Mouse (Mus musculus): ENCODE measurements at regions not wholly inside any gene's neighbourhood (a gene's known extent, or its start where the extent isn't known, plus 50 kb on each side); places are given as distances from the start of the nearest gene placed in this dataset.

DNA sequence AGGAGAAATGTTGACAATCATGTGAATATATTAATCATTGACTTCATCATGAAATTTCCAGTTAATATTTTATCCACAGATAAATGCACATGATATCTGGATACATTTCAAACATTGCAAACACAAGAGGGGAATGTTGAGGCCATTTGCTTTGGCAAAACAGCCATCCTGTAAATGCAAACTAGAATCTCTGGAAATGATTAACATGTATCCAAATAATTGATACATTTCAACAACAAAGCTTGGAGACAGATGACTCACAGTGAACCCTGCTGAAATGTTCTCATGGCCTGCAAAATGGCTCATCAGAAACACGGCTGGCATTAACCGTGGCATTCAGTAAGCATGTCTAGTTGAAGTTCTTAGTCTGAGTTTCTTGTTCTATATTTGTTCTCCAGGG, 382.3 kb downstream of the Rfpl4b start:
- no peak overlapping the region for H3K9ac ChIP-seq (ENCODE audit: low read length)
- TF ChIP-seq EP300 (optimal IDR thresholded peaks at IDR 0.05): no peak
- no peak for TF ChIP-seq CTCF (IDR thresholded peaks at IDR 0.05; ENCODE audit: low read depth)
- DNase-seq (ENCODE audit: low spot score) (no peak), ATAC-seq (ENCODE audit: low FRiP score, low TSS enrichment) (no peak)
- H3K27me3 ChIP-seq (ENCODE audit: control insufficient read depth, insufficient read depth, low read length): no peaks in the 10 kb centered on the region
- H3K27ac ChIP-seq (replicated peaks): no peak overlapping the region
- H3K36me3 ChIP-seq (ENCODE audit: control insufficient read depth, insufficient read depth, low read length): no peaks in the 10 kb centered on the region
- WGBS: 83% methylated on average over 2 of the region's 2 CpGs
- H3K4me1 ChIP-seq (replicated peaks; ENCODE audit: control insufficient read depth, insufficient read depth): no peaks in the 10 kb centered on the region
- no peak overlapping the region for H3K4me3 ChIP-seq (ENCODE audit: low read depth, low read length)
- no peak overlapping the region for H3K4me2 ChIP-seq (replicated peaks; ENCODE audit: low read depth)
- no peaks in the 10 kb centered on the region for H3K9me3 ChIP-seq (ENCODE audit: control insufficient read depth, low read length)

DNA sequence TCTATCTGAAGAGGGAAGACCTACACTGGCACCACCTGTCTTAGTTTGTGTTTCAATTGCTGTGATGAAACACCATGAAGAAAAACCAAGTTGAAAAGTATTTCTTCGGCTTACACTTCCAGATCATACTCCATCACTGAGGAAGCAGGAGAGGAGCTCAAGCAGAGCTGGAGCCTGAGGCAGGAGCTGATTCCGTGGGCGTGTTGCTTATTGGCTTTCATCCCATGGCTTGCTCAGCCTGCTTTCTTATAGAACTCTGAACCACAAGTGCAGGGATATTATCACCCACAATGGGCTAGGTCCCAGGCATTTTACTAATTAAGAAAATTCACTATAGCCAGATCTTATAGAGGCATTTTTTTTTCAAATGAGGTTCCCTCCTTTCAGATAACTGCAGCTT, 384.7 kb downstream of the Rfpl4b start:
- no peaks in the 10 kb centered on the region for H3K36me3 ChIP-seq (ENCODE audit: control insufficient read depth, insufficient read depth, low read length)
- TF ChIP-seq CTCF (IDR thresholded peaks at IDR 0.05; ENCODE audit: low read depth) (no peak), EP300 (optimal IDR thresholded peaks at IDR 0.05) (no peak)
- H3K4me1 ChIP-seq (replicated peaks; ENCODE audit: control insufficient read depth, insufficient read depth): no peaks in the 10 kb centered on the region
- H3K27me3 ChIP-seq (ENCODE audit: control insufficient read depth, insufficient read depth, low read length): no peaks in the 10 kb centered on the region
- H3K4me2 ChIP-seq (replicated peaks; ENCODE audit: low read depth): no peak overlapping the region
- no peak overlapping the region for H3K4me3 ChIP-seq (ENCODE audit: low read depth, low read length)
- ATAC-seq (ENCODE audit: low FRiP score, low TSS enrichment) (no peak), DNase-seq (ENCODE audit: low spot score) (no peak)
- H3K9me3 ChIP-seq (ENCODE audit: control insufficient read depth, low read length): no peaks in the 10 kb centered on the region
- WGBS: 77% methylated on average over 3 of the region's 3 CpGs
- H3K27ac ChIP-seq (replicated peaks): no peak overlapping the region
- no peak overlapping the region for H3K9ac ChIP-seq (ENCODE audit: low read length)

GRCm38 (mm10) chr10:38421541-38421940, 400.0 kb downstream of the Rfpl4b start:
- 85% methylated on average over 3 of the region's 3 CpGs for WGBS
- no peaks in the 10 kb centered on the region for H3K27me3 ChIP-seq (ENCODE audit: control insufficient read depth, insufficient read depth, low read length)
- H3K27ac ChIP-seq (replicated peaks): no peak overlapping the region
- H3K4me2 ChIP-seq (replicated peaks; ENCODE audit: low read depth): no peak overlapping the region
- no peak overlapping the region for H3K9ac ChIP-seq (ENCODE audit: low read length)
- ATAC-seq (ENCODE audit: low FRiP score, low TSS enrichment) (no peak), DNase-seq (ENCODE audit: low spot score) (no peak)
- no peaks in the 10 kb centered on the region for H3K36me3 ChIP-seq (ENCODE audit: control insufficient read depth, insufficient read depth, low read length)
- H3K4me3 ChIP-seq (ENCODE audit: low read depth, low read length): no peak overlapping the region
- no peaks in the 10 kb centered on the region for H3K9me3 ChIP-seq (ENCODE audit: control insufficient read depth, low read length)
- H3K4me1 ChIP-seq (replicated peaks; ENCODE audit: control insufficient read depth, insufficient read depth): no peaks in the 10 kb centered on the region
- TF ChIP-seq CTCF (IDR thresholded peaks at IDR 0.05; ENCODE audit: low read depth): no peak
- TF ChIP-seq EP300 (optimal IDR thresholded peaks at IDR 0.05): no peak

- DNase-seq (ENCODE audit: low spot score): no peak
These were observed 401.8 kb downstream of the Rfpl4b start for GRCm38 (mm10) chr10:38419771-38420170.

GRCm38 (mm10) chr10:38383161-38383560, 438.4 kb downstream of the Rfpl4b start:
- Histone ChIP-seq H3K9ac (ENCODE audit: low read length) (no peak overlapping the region), H3K27me3 (ENCODE audit: control insufficient read depth, insufficient read depth, low read length) (no peaks in the 10 kb centered on the region), H3K4me1 (replicated peaks; ENCODE audit: control insufficient read depth, insufficient read depth) (no peaks in the 10 kb centered on the region), H3K36me3 (ENCODE audit: control insufficient read depth, insufficient read depth, low read length) (no peaks in the 10 kb centered on the region), H3K4me2 (replicated peaks; ENCODE audit: low read depth) (no peak overlapping the region), H3K4me3 (ENCODE audit: low read depth, low read length) (no peak overlapping the region), H3K27ac (replicated peaks) (no peak overlapping the region), H3K9me3 (ENCODE audit: control insufficient read depth, low read length) (no peaks in the 10 kb centered on the region)
- no peak for ATAC-seq (ENCODE audit: low FRiP score, low TSS enrichment)
- no peak for DNase-seq (ENCODE audit: low spot score)
- WGBS: 40% methylated on average over 2 of the region's 2 CpGs
- no peak for TF ChIP-seq CTCF (IDR thresholded peaks at IDR 0.05; ENCODE audit: low read depth)
- no peak for TF ChIP-seq EP300 (optimal IDR thresholded peaks at IDR 0.05)

More at GRCm38 (mm10) chr10:38419771-38420170, 401.8 kb downstream of the Rfpl4b start:
- Histone ChIP-seq H3K36me3 (ENCODE audit: control insufficient read depth, insufficient read depth, low read length) (no peaks in the 10 kb centered on the region), H3K4me1 (replicated peaks; ENCODE audit: control insufficient read depth, insufficient read depth) (no peaks in the 10 kb centered on the region), H3K27me3 (ENCODE audit: control insufficient read depth, insufficient read depth, low read length) (no peaks in the 10 kb centered on the region), H3K9me3 (ENCODE audit: control insufficient read depth, low read length) (no peaks in the 10 kb centered on the region), H3K4me2 (replicated peaks; ENCODE audit: low read depth) (no peak overlapping the region), H3K9ac (ENCODE audit: low read length) (no peak overlapping the region), H3K27ac (replicated peaks) (no peak overlapping the region), H3K4me3 (ENCODE audit: low read depth, low read length) (no peak overlapping the region)
- no peak for TF ChIP-seq EP300 (optimal IDR thresholded peaks at IDR 0.05)
- no peak for TF ChIP-seq CTCF (IDR thresholded peaks at IDR 0.05; ENCODE audit: low read depth)
- no peak for ATAC-seq (ENCODE audit: low FRiP score, low TSS enrichment)

- Histone ChIP-seq H3K27me3 (ENCODE audit: control insufficient read depth, insufficient read depth, low read length) (no peaks in the 10 kb centered on the region), H3K36me3 (ENCODE audit: control insufficient read depth, insufficient read depth, low read length) (no peaks in the 10 kb centered on the region), H3K4me3 (ENCODE audit: low read depth, low read length) (no peak overlapping the region), H3K4me2 (replicated peaks; ENCODE audit: low read depth) (no peak overlapping the region), H3K4me1 (replicated peaks; ENCODE audit: control insufficient read depth, insufficient read depth) (no peaks in the 10 kb centered on the region), H3K9me3 (ENCODE audit: control insufficient read depth, low read length) (no peaks in the 10 kb centered on the region), H3K27ac (replicated peaks) (no peak overlapping the region), H3K9ac (ENCODE audit: low read length) (no peak overlapping the region)
- DNase-seq (ENCODE audit: low spot score) (no peak), ATAC-seq (ENCODE audit: low FRiP score, low TSS enrichment) (no peak)
- TF ChIP-seq EP300 (optimal IDR thresholded peaks at IDR 0.05): no peak
- no peak for TF ChIP-seq CTCF (IDR thresholded peaks at IDR 0.05; ENCODE audit: low read depth)
- WGBS: 83% methylated on average over 7 of the region's 7 CpGs
These were observed 439.7 kb downstream of the Rfpl4b start for GRCm38 (mm10) chr10:38381873-38382296.

Measured in stomach, postnatal 0 days (tissue).